Mouse (Mus musculus) olfactory bulb, adult 2 months (tissue): ENCODE data around the gene Heatr4.

ENCODE experiments used
- CTCF ChIP-seq: fragments of 200-500 bp; IDR thresholded peaks from 2 replicates; pipeline ENCODE4 v1.5.1; 2012; ENCODE audit warnings: low read depth, mild to moderate bottlenecking, low read length, moderate library complexity; ENCODE audit not compliant: insufficient read depth
- POLR2A ChIP-seq: fragments of 200-500 bp; IDR thresholded peaks from 2 replicates; pipeline ENCODE4 v1.6.1; 2012; ENCODE audit warnings: mild to moderate bottlenecking, low read depth, low read length, moderate library complexity; ENCODE audit not compliant: insufficient read depth

- TF ChIP-seq CTCF (no peak), POLR2A (no peak)
Observed at GRCm38 (mm10) chr12:83981615-83982014, 3.0 kb downstream of the Heatr4 start.
